Mouse (Mus musculus) C2C12 (cell line): ENCODE measurements around the gene Dapp1. TPM values are rescaled to one million over a fixed set of nuclear protein-coding genes. Genes with fewer than 3 reads are reported as not detected.

Experiments used
- H3K27me3 ChIP-seq: one replicate; pipeline ENCODE4 v1.6.1; 2011; ENCODE audit not compliant: control insufficient read depth, insufficient read depth, insufficient read length
- H3K36me3 ChIP-seq: one replicate; pipeline ENCODE4 v1.6.1; 2011; ENCODE audit not compliant: control insufficient read depth, insufficient read depth
- H3K4me3 ChIP-seq: one replicate; pipeline ENCODE4 v1.5.1; 2011; ENCODE audit warnings: mild to moderate bottlenecking, control low read depth; ENCODE audit not compliant: poor library complexity, insufficient read depth, severe bottlenecking
- H3K79me2 ChIP-seq: one replicate; pipeline ENCODE4 v1.6.1; 2011; ENCODE audit not compliant: control insufficient read depth, insufficient read depth
- H3K79me3 ChIP-seq: one replicate; pipeline ENCODE4 v1.6.1; 2011; ENCODE audit warnings: low read depth, control low read depth
- H3ac ChIP-seq: one replicate; pipeline ENCODE3; 2011; ENCODE audit warnings: low read depth; ENCODE audit not compliant: control insufficient read depth, insufficient read length
- CEBPB ChIP-seq: IDR thresholded peaks from one replicate; pipeline ENCODE4 v1.6.1; 2011; ENCODE audit warnings: low read depth, mild to moderate bottlenecking, control low read depth, moderate library complexity
- CTCF ChIP-seq: IDR thresholded peaks from one replicate; pipeline ENCODE4 v1.5.1; 2011; ENCODE audit not compliant: control insufficient read depth, insufficient read depth, insufficient read length
- FOSL1 ChIP-seq: IDR thresholded peaks from one replicate; pipeline ENCODE4 v1.8.0; 2011; ENCODE audit warnings: mild to moderate bottlenecking, low read length; ENCODE audit not compliant: poor library complexity, insufficient read depth, severe bottlenecking
- MAX ChIP-seq: IDR thresholded peaks from one replicate; pipeline ENCODE4 v1.6.1; 2011; ENCODE audit warnings: mild to moderate bottlenecking, control low read depth
- MYOD1 ChIP-seq: IDR thresholded peaks from one replicate; pipeline ENCODE4 v1.6.1; 2011; ENCODE audit warnings: low read depth; ENCODE audit not compliant: control insufficient read depth, insufficient read length
- MYOG ChIP-seq: IDR thresholded peaks from one replicate; pipeline ENCODE4 v1.6.1; 2011; ENCODE audit not compliant: control insufficient read depth, insufficient read length; ENCODE audit errors: extremely low read depth
- USF1 ChIP-seq: IDR thresholded peaks from one replicate; pipeline ENCODE4 v1.6.1; 2011; ENCODE audit warnings: low read depth, mild to moderate bottlenecking, control low read depth, moderate library complexity
- polyA plus RNA-seq: library from polyadenylated mRNA; unstranded; fragments of >200 nt; fragmentation: generic; extraction: Trizol; gene quantifications from one replicate; pipeline ENCODE4 v1.2.1, GENCODE M21; 2012; ENCODE audit warnings: missing spikeins

The Dapp1 gene
- polyA plus RNA-seq, 1 experiment, result 0.15 TPM

- Histone ChIP-seq H3K79me2 (no peaks in the 10 kb centered on the region), H3ac (no peak overlapping the region), H3K27me3 (no peaks in the 10 kb centered on the region), H3K36me3 (no peaks in the 10 kb centered on the region), H3K4me3 (no peak overlapping the region), H3K79me3 (no peaks in the 10 kb centered on the region)
- TF ChIP-seq MAX, result no peak
Observed at GRCm38 (mm10) chr3:138022003-138022402, 40.7 kb upstream of the Dapp1 start.

GRCm38 (mm10) chr3:138016810-138017209 lies 35.5 kb upstream of the Dapp1 start:
- TF ChIP-seq MAX (no peak), CEBPB (no peak), CTCF (no peak), USF1 (no peak), MYOD1 (no peak), FOSL1 (no peak), MYOG (no peak)
- Histone ChIP-seq H3K4me3 (no peak overlapping the region), H3K79me2 (no peaks in the 10 kb centered on the region), H3K79me3 (no peaks in the 10 kb centered on the region), H3K27me3 (no peaks in the 10 kb centered on the region), H3ac (no peak overlapping the region), H3K36me3 (no peaks in the 10 kb centered on the region)

DNA sequence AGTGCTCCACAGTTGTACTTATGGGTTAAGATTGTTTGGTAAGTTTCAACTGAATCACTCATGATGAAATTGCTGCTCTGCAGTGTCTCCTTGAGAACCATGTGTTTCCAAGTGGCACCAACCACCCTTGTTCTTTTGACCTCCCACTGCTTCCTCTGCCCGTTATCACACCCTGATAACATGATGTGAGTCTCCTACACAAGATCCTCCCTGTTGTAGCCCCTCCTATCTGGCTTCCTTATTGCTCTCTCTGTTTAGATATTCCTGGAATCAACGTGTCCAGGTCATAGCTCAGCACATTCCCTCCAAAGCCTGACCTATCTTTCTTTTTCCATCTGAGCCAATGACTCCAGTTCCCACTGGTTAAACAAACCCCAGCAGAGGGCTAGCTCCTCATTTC lies 33.4 kb upstream of the Dapp1 start:
- Histone ChIP-seq H3K4me3 (no peak overlapping the region), H3K79me2 (no peaks in the 10 kb centered on the region), H3K36me3 (no peaks in the 10 kb centered on the region), H3K79me3 (no peaks in the 10 kb centered on the region), H3ac (no peak overlapping the region), H3K27me3 (no peaks in the 10 kb centered on the region)
- TF ChIP-seq FOSL1 (no peak), MAX (no peak), MYOG (no peak), USF1 (no peak), MYOD1 (no peak)

DNA sequence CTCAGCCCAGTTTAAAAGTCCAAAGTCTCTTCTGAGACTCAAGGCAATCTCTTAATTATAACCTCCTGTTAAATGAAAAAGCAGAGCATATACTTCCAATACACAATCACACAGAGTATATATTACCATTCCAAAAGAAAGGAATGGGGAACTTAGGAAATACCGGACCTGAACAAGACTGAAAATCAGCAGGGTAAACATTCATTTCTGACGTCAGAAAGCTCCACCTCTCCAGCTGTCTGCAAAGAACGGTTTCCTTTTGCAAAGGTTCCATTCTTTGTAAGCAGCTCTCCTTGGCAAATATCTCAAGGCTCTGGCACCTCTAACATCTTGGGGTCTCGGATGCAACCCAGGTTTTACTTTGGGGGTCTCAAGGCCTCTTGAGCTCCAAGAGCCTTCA lies 31.0 kb upstream of the Dapp1 start:
- Histone ChIP-seq H3K36me3 (no peaks in the 10 kb centered on the region), H3K27me3 (no peaks in the 10 kb centered on the region), H3K4me3 (no peak overlapping the region), H3K79me2 (no peaks in the 10 kb centered on the region), H3ac (no peak overlapping the region), H3K79me3 (no peaks in the 10 kb centered on the region)
- no peak for TF ChIP-seq MYOG
- TF ChIP-seq MYOD1, result no peak
- TF ChIP-seq MAX, result no peak
- TF ChIP-seq CTCF, result no peak
- TF ChIP-seq CEBPB, result no peak
- TF ChIP-seq FOSL1, result no peak
- TF ChIP-seq USF1, result no peak

- Histone ChIP-seq H3K4me3 (no peak overlapping the region), H3K79me3 (no peaks in the 10 kb centered on the region), H3K36me3 (no peaks in the 10 kb centered on the region), H3ac (no peak overlapping the region), H3K79me2 (no peaks in the 10 kb centered on the region), H3K27me3 (no peaks in the 10 kb centered on the region)
- TF ChIP-seq CEBPB (no peak), CTCF (no peak), MAX (no peak), USF1 (no peak), FOSL1 (no peak), MYOG (no peak), MYOD1 (no peak)
Observed at GRCm38 (mm10) chr3:138008152-138008551, 26.8 kb upstream of the Dapp1 start.

DNA sequence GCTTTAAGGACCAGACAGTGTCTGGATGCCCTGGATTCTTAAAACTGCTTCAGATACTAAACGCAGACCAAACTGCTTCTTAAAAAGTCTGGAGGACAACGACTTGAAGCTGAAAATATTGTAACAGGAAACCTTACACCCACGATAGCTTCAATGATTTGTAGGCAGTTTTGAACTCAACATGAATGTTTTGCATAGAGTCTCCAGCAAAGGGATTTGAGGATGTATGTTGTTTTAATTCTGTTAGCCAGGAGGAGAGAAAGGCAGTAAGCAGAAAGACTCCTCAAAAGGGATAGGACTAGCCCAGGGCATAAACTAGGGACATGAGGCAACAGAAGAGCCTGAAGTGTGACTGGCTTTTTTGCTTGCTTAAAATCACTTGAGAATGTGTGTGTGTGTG lies 25.6 kb upstream of the Dapp1 start:
- no peak overlapping the region for H3ac ChIP-seq
- no peaks in the 10 kb centered on the region for H3K27me3 ChIP-seq
- H3K4me3 ChIP-seq, result no peak overlapping the region
- H3K79me2 ChIP-seq, result no peaks in the 10 kb centered on the region
- H3K79me3 ChIP-seq, result no peaks in the 10 kb centered on the region
- TF ChIP-seq MAX, result no peak
- no peak for TF ChIP-seq USF1
- no peak for TF ChIP-seq CTCF
- TF ChIP-seq MYOD1, result no peak
- TF ChIP-seq FOSL1, result no peak
- TF ChIP-seq CEBPB, result no peak
- no peak for TF ChIP-seq MYOG
- H3K36me3 ChIP-seq, result no peaks in the 10 kb centered on the region

DNA sequence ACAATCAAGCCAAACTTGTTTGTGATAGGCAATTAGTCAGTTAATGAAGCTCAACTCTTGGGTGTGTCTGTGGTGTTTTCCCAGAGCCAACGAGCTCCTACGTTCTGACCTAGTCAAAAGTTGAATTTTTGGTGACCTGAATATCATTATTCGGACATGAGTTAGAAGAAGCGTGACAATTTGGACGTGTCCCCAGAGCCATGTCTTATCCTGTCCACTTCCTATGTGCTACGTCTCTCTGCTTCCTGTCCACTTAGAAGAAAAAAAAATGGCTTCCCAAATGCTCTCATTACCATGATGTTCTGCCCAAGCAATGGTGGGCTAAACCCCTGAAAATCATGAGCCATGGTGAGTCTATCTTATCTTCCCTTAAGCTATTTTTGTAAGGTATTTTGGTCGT lies 21.9 kb upstream of the Dapp1 start:
- H3K36me3 ChIP-seq, result no peaks in the 10 kb centered on the region
- H3K79me3 ChIP-seq, result no peaks in the 10 kb centered on the region
- TF ChIP-seq CEBPB, result no peak
- no peak for TF ChIP-seq USF1
- TF ChIP-seq MYOD1, result no peak
- TF ChIP-seq FOSL1, result no peak
- TF ChIP-seq MAX, result no peak
- TF ChIP-seq MYOG, result no peak
- no peak for TF ChIP-seq CTCF
- no peak overlapping the region for H3K4me3 ChIP-seq
- H3K79me2 ChIP-seq, result no peaks in the 10 kb centered on the region
- no peaks in the 10 kb centered on the region for H3K27me3 ChIP-seq
- no peak overlapping the region for H3ac ChIP-seq
